Mouse (Mus musculus) small intestine, adult 2 months (tissue): Measurements from ENCODE around the gene Calml4. TPM values are rescaled to one million over a fixed set of nuclear protein-coding genes. Genes with fewer than 3 reads are reported as not detected.
"Not testable (repeated sequence)": the region's sequence is repeated elsewhere in the genome, so short reads cannot be mapped to it uniquely, and the experiment has no call there.

Experiments used
- H3K27ac ChIP-seq: fragments of 200-500 bp; 2 replicates; pipeline ENCODE4 v1.5.1; 2012; ENCODE audit warnings: low read depth, low read length, control low read depth, inconsistent platforms; ENCODE audit not compliant: insufficient read depth
- H3K27me3 ChIP-seq: fragments of 200-500 bp; 2 replicates; pipeline ENCODE4 v1.6.1; 2012; ENCODE audit warnings: mild to moderate bottlenecking, moderate library complexity, low read length, inconsistent platforms; ENCODE audit not compliant: control insufficient read depth, insufficient read depth
- H3K36me3 ChIP-seq: fragments of 200-500 bp; 2 replicates; pipeline ENCODE4 v1.6.1; 2012; ENCODE audit warnings: mild to moderate bottlenecking, low read length, control low read depth, inconsistent platforms; ENCODE audit not compliant: control insufficient read depth, insufficient read depth
- H3K4me1 ChIP-seq: fragments of 200-500 bp; 2 replicates; pipeline ENCODE4 v1.6.1; 2012; ENCODE audit warnings: low read length, inconsistent platforms, mixed read lengths; ENCODE audit not compliant: control insufficient read depth, insufficient read depth, insufficient read length
- H3K4me3 ChIP-seq: fragments of 200-500 bp; 2 replicates; pipeline ENCODE4 v1.5.1; 2012; ENCODE audit warnings: low read depth, mild to moderate bottlenecking, control low read depth, inconsistent platforms, low read length, moderate library complexity
- CTCF ChIP-seq: fragments of 200-500 bp; IDR thresholded peaks from 2 replicates; pipeline ENCODE4 v1.5.1; 2012; ENCODE audit warnings: low read depth, mild to moderate bottlenecking, control low read depth, inconsistent platforms, low read length, moderate library complexity, mixed read lengths; ENCODE audit not compliant: insufficient replicate concordance, insufficient read length; ENCODE audit errors: extremely low read depth
- POLR2A ChIP-seq: fragments of 200-500 bp; IDR thresholded peaks from 2 replicates; pipeline ENCODE4 v1.6.1; 2012; ENCODE audit warnings: low read depth, mild to moderate bottlenecking, control low read depth, inconsistent platforms, low read length, moderate library complexity
- WGBS: fragments of 180-500 bp; shearing (Covaris S2); methylation state at CpG from one replicate; pipeline ENCODE4 v1.1.7; 2018; 5-methylcytosine and 5-hydroxymethylcytosine counted together
- polyA plus RNA-seq: library from polyadenylated mRNA; depleted of rRNA; stranded (reverse); fragments of >200 nt; gene quantifications from 2 replicates; pipeline ENCODE4 v1.2.3, GENCODE M21; 2012

Gene Calml4
- polyA plus RNA-seq, 1 experiment, result 101 TPM

- 1% methylated on average over 3 of the region's 3 CpGs for WGBS
- H3K27me3 ChIP-seq, result no peaks in the 10 kb centered on the region
- TF ChIP-seq CTCF (peak; percentile 100), POLR2A (no peak; the same call in 1 of the 2 replicates)
- no peak overlapping the region for H3K4me3 ChIP-seq
- H3K4me1 ChIP-seq, result no peaks in the 10 kb centered on the region
- no peak overlapping the region for H3K27ac ChIP-seq
- H3K36me3 ChIP-seq, result no peaks in the 10 kb centered on the region; the same call in 1 of the 2 replicates
Measured at GRCm38 (mm10) chr9:62847694-62848093, 10.2 kb upstream of the Calml4 start.

GRCm38 (mm10) chr9:62848641-62849040, 9.2 kb upstream of the Calml4 start:
- TF ChIP-seq POLR2A (no peak), CTCF (no peak)
- Histone ChIP-seq H3K4me1 (no peaks in the 10 kb centered on the region), H3K36me3 (no peaks in the 10 kb centered on the region; the same call in 1 of the 2 replicates), H3K4me3 (no peak overlapping the region), H3K27ac (no peak overlapping the region), H3K27me3 (no peaks in the 10 kb centered on the region)
- WGBS, result 94% methylated on average over 3 of the region's 3 CpGs

GRCm38 (mm10) chr9:62851571-62851970, 6.3 kb upstream of the Calml4 start:
- TF ChIP-seq CTCF (no peak), POLR2A (no peak)
- 85% methylated on average over 2 of the region's 2 CpGs for WGBS

GRCm38 (mm10) chr9:62854483-62854882, 3.4 kb upstream of the Calml4 start:
- 60% methylated on average over 4 of the region's 4 CpGs for WGBS
- H3K27me3 ChIP-seq, result no peaks in the 10 kb centered on the region
- no peak overlapping the region for H3K27ac ChIP-seq
- no peak for TF ChIP-seq CTCF
- TF ChIP-seq POLR2A, result no peak
- H3K36me3 ChIP-seq, result no peaks in the 10 kb centered on the region; the same call in 1 of the 2 replicates
- H3K4me1 ChIP-seq, result peaks cover 3% of the 10 kb centered on the region; the same call in 1 of the 2 replicates
- H3K4me3 ChIP-seq, result no peak overlapping the region

More at GRCm38 (mm10) chr9:62851571-62851970, 6.3 kb upstream of the Calml4 start:
- Histone ChIP-seq H3K36me3 (no peaks in the 10 kb centered on the region; the same call in 1 of the 2 replicates), H3K27me3 (no peaks in the 10 kb centered on the region), H3K4me1 (no peaks in the 10 kb centered on the region; the same call in 1 of the 2 replicates), H3K27ac (no peak overlapping the region), H3K4me3 (no peak overlapping the region)

GRCm38 (mm10) chr9:62857216-62857615, 664 bp upstream of the Calml4 start:
- 6% methylated on average over 9 of the region's 9 CpGs for WGBS
- peaks cover 4% of the 10 kb centered on the region; the same call in 1 of the 2 replicates for H3K36me3 ChIP-seq
- H3K4me3 ChIP-seq, result peak overlapping the region; percentile 77
- H3K27ac ChIP-seq, result peak overlapping the region; percentile 100
- H3K27me3 ChIP-seq, result no peaks in the 10 kb centered on the region
- TF ChIP-seq POLR2A (peak; percentile 65; the same call in 1 of the 2 replicates), CTCF (no peak)
- H3K4me1 ChIP-seq, result peaks cover 12% of the 10 kb centered on the region; the same call in 1 of the 2 replicates

- peaks cover 4% of the 10 kb centered on the region; the same call in 1 of the 2 replicates for H3K36me3 ChIP-seq
- H3K27ac ChIP-seq, result peak overlapping the region; percentile 96
- H3K4me3 ChIP-seq, result peak overlapping the region; percentile 77
- 16% methylated on average over 8 of the region's 8 CpGs for WGBS
- peaks cover 12% of the 10 kb centered on the region; the same call in 1 of the 2 replicates for H3K4me1 ChIP-seq
- no peaks in the 10 kb centered on the region for H3K27me3 ChIP-seq
- TF ChIP-seq POLR2A (no peak), CTCF (no peak)
Measured at GRCm38 (mm10) chr9:62858266-62859019, 563 bp downstream of the Calml4 start.

- Histone ChIP-seq H3K4me1 (peaks cover 12% of the 10 kb centered on the region; the same call in 1 of the 2 replicates), H3K4me3 (peak overlapping the region; percentile 77), H3K27ac (peak overlapping the region; percentile 96)
- 26% methylated on average over 7 of the region's 7 CpGs for WGBS
- not testable (repeated sequence) for H3K27me3 ChIP-seq, H3K36me3 ChIP-seq
Measured at GRCm38 (mm10) chr9:62860102-62860501, 2.2 kb downstream of the Calml4 start.
